Mouse (Mus musculus) kidney, adult 2 months (tissue): ENCODE data around the gene Dis3. TPM values are rescaled to one million over a fixed set of nuclear protein-coding genes. Genes with fewer than 3 reads are reported as not detected.

Experiments used
- DNase-seq: peaks from one replicate; pipeline ENCODE4 v3.0.0; 2021
- H3K27ac ChIP-seq: fragments of 200-500 bp; 2 replicates; pipeline ENCODE4 v1.5.1; 2012; ENCODE audit warnings: low read depth, low read length, control low read depth, inconsistent platforms; ENCODE audit not compliant: insufficient read depth
- H3K27me3 ChIP-seq: fragments of 200-500 bp; replicated peaks from 2 replicates; pipeline ENCODE4 v1.6.1; 2012; ENCODE audit warnings: mild to moderate bottlenecking, moderate library complexity, low read length, inconsistent platforms; ENCODE audit not compliant: control insufficient read depth, insufficient read depth
- H3K36me3 ChIP-seq: fragments of 200-500 bp; 2 replicates; pipeline ENCODE4 v1.6.1; 2012; ENCODE audit warnings: mild to moderate bottlenecking, moderate library complexity, low read length, inconsistent platforms; ENCODE audit not compliant: control insufficient read depth, insufficient read depth
- H3K4me1 ChIP-seq: fragments of 200-500 bp; 2 replicates; pipeline ENCODE4 v1.6.1; 2011; ENCODE audit warnings: low read length; ENCODE audit not compliant: control insufficient read depth, insufficient read depth
- H3K4me3 ChIP-seq: fragments of 200-500 bp; 2 replicates; pipeline ENCODE4 v1.5.1; 2011; ENCODE audit warnings: mild to moderate bottlenecking, low read depth, low read length, control low read depth; ENCODE audit not compliant: insufficient read depth
- CTCF ChIP-seq: fragments of 200-500 bp; conservative IDR thresholded peaks from 2 replicates; pipeline ENCODE4 v1.5.1; 2011; ENCODE audit warnings: low read depth, mild to moderate bottlenecking, control low read depth, low read length, moderate library complexity, mixed read lengths; ENCODE audit not compliant: insufficient read depth, insufficient read length
- POLR2A ChIP-seq: fragments of 200-500 bp; IDR thresholded peaks from one replicate; pipeline ENCODE4 v1.6.1; 2011; ENCODE audit warnings: low read depth, low read length, control low read depth
- WGBS: fragments of 180-500 bp; shearing (Covaris S2); methylation state at CpG from one replicate; pipeline ENCODE4 v1.1.7; 2018; 5-methylcytosine and 5-hydroxymethylcytosine counted together
- polyA plus RNA-seq: library from polyadenylated mRNA; depleted of rRNA; stranded (reverse); fragments of >200 nt; gene quantifications from 2 replicates; pipeline ENCODE4 v1.2.3, GENCODE M21; 2012; rRNA removed

The Dis3 gene
- polyA plus RNA-seq, 1 experiment = 3.5 TPM

GRCm38 (mm10) chr14:99032596-99032995 lies 67.0 kb downstream of the Dis3 start:
- H3K27ac ChIP-seq = no peak overlapping the region
- WGBS = 77% methylated on average over 5 of the region's 5 CpGs
- no peaks in the 10 kb centered on the region for H3K27me3 ChIP-seq

DNA sequence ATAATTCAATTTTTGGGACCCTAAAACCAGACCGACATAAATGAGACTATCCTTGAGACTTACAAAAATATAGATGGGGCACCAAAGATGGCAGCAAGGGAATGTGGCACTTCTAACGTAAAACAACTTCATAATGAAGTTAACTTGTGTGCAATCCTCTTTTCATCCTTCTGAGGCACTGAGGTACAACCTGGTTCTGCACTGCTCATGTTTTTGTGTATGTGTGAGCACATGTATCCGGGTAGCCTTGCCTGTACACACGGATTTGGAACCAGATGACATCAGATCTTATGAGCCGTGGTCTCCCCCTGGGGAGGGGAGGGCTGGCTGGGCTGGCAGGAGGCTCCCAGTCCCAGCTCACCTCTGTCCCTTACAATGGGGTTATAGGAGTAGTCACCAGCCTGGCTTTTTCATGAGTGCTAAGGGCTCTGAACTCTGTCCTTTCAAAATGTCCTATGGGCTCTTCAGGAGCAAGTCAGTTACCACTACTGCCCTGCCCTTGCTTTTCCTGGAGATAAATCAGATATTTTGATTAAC lies 68.2 kb downstream of the Dis3 start:
- Histone ChIP-seq H3K4me1 (no peaks in the 10 kb centered on the region), H3K36me3 (no peaks in the 10 kb centered on the region), H3K4me3 (no peak overlapping the region), H3K27ac (no peak overlapping the region), H3K27me3 (no peaks in the 10 kb centered on the region)
- DNase-seq = no peak
- TF ChIP-seq CTCF (no peak), POLR2A (no peak)
- WGBS = 85% methylated on average over 5 of the region's 5 CpGs

More at GRCm38 (mm10) chr14:99032596-99032995, 67.0 kb downstream of the Dis3 start:
- Histone ChIP-seq H3K4me3 (no peak overlapping the region), H3K36me3 (no peaks in the 10 kb centered on the region), H3K4me1 (no peaks in the 10 kb centered on the region)
- no peak for TF ChIP-seq CTCF
- no peak for TF ChIP-seq POLR2A
- no peak for DNase-seq

GRCm38 (mm10) chr14:99029987-99030386 lies 69.6 kb downstream of the Dis3 start:
- no peak overlapping the region for H3K27ac ChIP-seq
- DNase-seq = no peak
- no peaks in the 10 kb centered on the region for H3K36me3 ChIP-seq
- no peaks in the 10 kb centered on the region for H3K4me1 ChIP-seq
- no peaks in the 10 kb centered on the region for H3K27me3 ChIP-seq
- WGBS = 66% methylated on average over 5 of the region's 5 CpGs
- no peak overlapping the region for H3K4me3 ChIP-seq
- TF ChIP-seq CTCF (no peak), POLR2A (no peak)

Other genes with a start within 250 kb of the Dis3 start
- not detected in 2 replicates for gene Rpl36a-ps1, start 105.5 kb downstream of the Dis3 start, polyA plus RNA-seq
- gene Mzt1, start 53.6 kb downstream of the Dis3 start, polyA plus RNA-seq = 12.3 and 16.5 TPM in 2 replicates
- 0.73 and 0.77 TPM in 2 replicates for gene Bora, start 53.5 kb downstream of the Dis3 start, polyA plus RNA-seq
- gene Pibf1, start 346 bp downstream of the Dis3 start, polyA plus RNA-seq = 1.3 and 1.6 TPM in 2 replicates
- 3.9 and 4.1 TPM in 2 replicates for gene Klf5, start 198.9 kb upstream of the Dis3 start, polyA plus RNA-seq